Mouse (Mus musculus): ENCODE measurements around the gene Tgfbr1. TPM values are rescaled to one million over a fixed set of nuclear protein-coding genes. Genes with fewer than 3 reads are reported as not detected.

The Tgfbr1 gene
- polyA plus RNA-seq, 1 experiment from 2014 or later, result 84.0 TPM

DNA sequence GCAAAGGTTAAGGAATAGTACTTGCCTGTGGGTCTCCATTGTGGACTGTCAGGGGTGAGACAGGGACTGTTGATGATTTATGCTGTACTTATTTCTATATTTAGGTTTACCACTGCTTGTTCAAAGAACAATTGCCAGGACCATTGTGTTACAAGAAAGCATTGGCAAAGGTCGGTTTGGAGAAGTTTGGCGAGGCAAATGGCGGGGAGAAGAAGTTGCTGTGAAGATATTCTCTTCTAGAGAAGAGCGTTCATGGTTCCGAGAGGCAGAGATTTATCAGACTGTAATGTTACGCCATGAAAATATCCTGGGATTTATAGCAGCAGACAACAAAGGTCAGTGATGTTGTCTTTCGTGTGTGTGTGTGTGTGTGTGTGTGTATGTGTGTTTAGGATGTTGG lies 43.2 kb downstream of the Tgfbr1 start:
- WGBS, result 90% methylated on average over 7 of the region's 7 CpGs
- Histone ChIP-seq H3K4me3 (replicated peaks) (no peak overlapping the region), H3K4me1 (replicated peaks) (no peaks in the 10 kb centered on the region), H3K9ac (replicated peaks) (no peak overlapping the region), H3K4me2 (no peak overlapping the region), H3K36me3 (peaks cover 67% of the 10 kb centered on the region), H3K27ac (no peak overlapping the region), H3K9me3 (no peaks in the 10 kb centered on the region), H3K27me3 (no peaks in the 10 kb centered on the region)
- ATAC-seq (ENCODE audit: insufficient number of reproducible peaks, insufficient read depth, low FRiP score, low TSS enrichment, low read depth), result no peak

GRCm38 (mm10) chr4:47397951-47398687 lies 45.1 kb downstream of the Tgfbr1 start:
- Histone ChIP-seq H3K4me1 (replicated peaks) (no peaks in the 10 kb centered on the region), H3K27me3 (no peaks in the 10 kb centered on the region), H3K9me3 (no peaks in the 10 kb centered on the region), H3K27ac (no peak overlapping the region), H3K36me3 (peaks cover 80% of the 10 kb centered on the region), H3K4me2 (no peak overlapping the region), H3K4me3 (replicated peaks) (no peak overlapping the region), H3K9ac (replicated peaks) (no peak overlapping the region)
- no peak for ATAC-seq (ENCODE audit: insufficient number of reproducible peaks, insufficient read depth, low FRiP score, low TSS enrichment, low read depth)
- WGBS, result 95% methylated on average over 6 of the region's 6 CpGs

- H3K27ac ChIP-seq, result no peak overlapping the region
- H3K9me3 ChIP-seq, result no peaks in the 10 kb centered on the region
- no peak overlapping the region for H3K4me2 ChIP-seq
- H3K4me1 ChIP-seq (replicated peaks), result no peaks in the 10 kb centered on the region
- H3K4me3 ChIP-seq (replicated peaks), result no peak overlapping the region
- H3K27me3 ChIP-seq, result no peaks in the 10 kb centered on the region
- peaks cover 83% of the 10 kb centered on the region for H3K36me3 ChIP-seq
- no peak overlapping the region for H3K9ac ChIP-seq (replicated peaks)
- ATAC-seq (ENCODE audit: insufficient number of reproducible peaks, insufficient read depth, low FRiP score, low TSS enrichment, low read depth), result no peak
Measured at GRCm38 (mm10) chr4:47399824-47400223, 46.8 kb downstream of the Tgfbr1 start.

DNA sequence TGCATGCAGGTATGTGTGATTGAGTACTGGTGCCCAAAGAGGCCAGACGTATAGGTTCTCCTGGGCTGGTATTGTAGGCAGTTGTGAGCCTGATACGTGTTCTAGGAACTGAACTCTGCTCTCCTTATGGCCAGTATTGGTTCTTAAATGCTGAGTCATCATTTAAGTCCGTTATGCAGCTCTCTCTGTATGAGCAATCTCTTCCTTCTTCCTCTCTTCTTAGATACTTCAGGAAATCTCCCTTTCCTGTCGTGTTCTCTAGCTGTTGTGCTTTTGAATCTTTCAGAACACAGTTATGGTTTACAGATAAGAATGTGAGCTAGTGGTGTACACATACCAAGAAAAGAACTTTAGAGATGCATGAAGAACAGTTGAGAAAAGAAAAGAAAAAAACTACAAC lies 47.3 kb downstream of the Tgfbr1 start:
- no peak for ATAC-seq (ENCODE audit: insufficient number of reproducible peaks, insufficient read depth, low FRiP score, low TSS enrichment, low read depth)
- 89% methylated on average over 4 of the region's 4 CpGs for WGBS
- Histone ChIP-seq H3K4me1 (replicated peaks) (no peaks in the 10 kb centered on the region), H3K4me3 (replicated peaks) (no peak overlapping the region), H3K27me3 (no peaks in the 10 kb centered on the region), H3K4me2 (no peak overlapping the region), H3K9me3 (no peaks in the 10 kb centered on the region), H3K9ac (replicated peaks) (no peak overlapping the region), H3K36me3 (peaks cover 84% of the 10 kb centered on the region), H3K27ac (no peak overlapping the region)

GRCm38 (mm10) chr4:47402200-47402599 lies 49.2 kb downstream of the Tgfbr1 start:
- H3K4me2 ChIP-seq, result no peak overlapping the region
- no peaks in the 10 kb centered on the region for H3K27me3 ChIP-seq
- H3K4me3 ChIP-seq (replicated peaks), result no peak overlapping the region
- H3K9ac ChIP-seq (replicated peaks), result no peak overlapping the region
- H3K27ac ChIP-seq, result no peak overlapping the region
- no peaks in the 10 kb centered on the region for H3K4me1 ChIP-seq (replicated peaks)
- no peak for ATAC-seq (ENCODE audit: insufficient number of reproducible peaks, insufficient read depth, low FRiP score, low TSS enrichment, low read depth)
- no peaks in the 10 kb centered on the region for H3K9me3 ChIP-seq
- peaks cover 79% of the 10 kb centered on the region for H3K36me3 ChIP-seq

- Histone ChIP-seq H3K27me3 (no peaks in the 10 kb centered on the region), H3K4me1 (replicated peaks) (no peaks in the 10 kb centered on the region), H3K27ac (no peak overlapping the region), H3K36me3 (peaks cover 72% of the 10 kb centered on the region), H3K4me3 (replicated peaks) (no peak overlapping the region), H3K9me3 (no peaks in the 10 kb centered on the region), H3K9ac (replicated peaks) (no peak overlapping the region), H3K4me2 (no peak overlapping the region)
- WGBS, result 84% methylated on average over 2 of the region's 2 CpGs
- ATAC-seq (ENCODE audit: insufficient number of reproducible peaks, insufficient read depth, low FRiP score, low TSS enrichment, low read depth), result no peak
Measured at GRCm38 (mm10) chr4:47404536-47404935, 51.5 kb downstream of the Tgfbr1 start.

DNA sequence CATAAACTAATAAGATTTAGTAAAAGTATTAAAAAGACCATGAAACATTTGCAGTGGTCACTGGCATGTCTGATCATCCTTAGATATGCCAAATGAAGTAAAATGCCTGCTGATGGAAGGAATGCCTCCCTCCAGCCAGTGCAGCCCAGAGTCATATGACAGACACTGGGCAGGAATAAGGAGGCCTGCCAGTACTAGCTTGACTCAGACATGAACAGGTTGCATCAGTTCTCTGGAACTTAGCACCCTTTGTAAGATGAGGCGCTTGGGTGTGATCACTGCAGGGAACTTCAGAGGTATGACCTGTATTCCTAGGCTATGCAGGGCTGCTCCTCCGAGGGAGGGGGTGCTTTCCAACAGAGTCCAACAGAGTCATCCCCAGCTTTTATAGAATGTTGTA lies 54.1 kb downstream of the Tgfbr1 start:
- Histone ChIP-seq H3K9ac (replicated peaks) (no peak overlapping the region), H3K36me3 (peaks cover 73% of the 10 kb centered on the region), H3K27ac (no peak overlapping the region), H3K4me1 (replicated peaks) (no peaks in the 10 kb centered on the region), H3K4me2 (no peak overlapping the region), H3K9me3 (no peaks in the 10 kb centered on the region), H3K4me3 (replicated peaks) (no peak overlapping the region), H3K27me3 (no peaks in the 10 kb centered on the region)
- 84% methylated on average over 2 of the region's 2 CpGs for WGBS
- no peak for ATAC-seq (ENCODE audit: insufficient number of reproducible peaks, insufficient read depth, low FRiP score, low TSS enrichment, low read depth)

- ATAC-seq (ENCODE audit: insufficient number of reproducible peaks, insufficient read depth, low FRiP score, low TSS enrichment, low read depth), result no peak
- no peak overlapping the region for H3K4me3 ChIP-seq (replicated peaks)
- WGBS, result 64% methylated on average over 3 of the region's 3 CpGs
Measured at GRCm38 (mm10) chr4:47417871-47418270, 64.8 kb downstream of the Tgfbr1 start.

DNA sequence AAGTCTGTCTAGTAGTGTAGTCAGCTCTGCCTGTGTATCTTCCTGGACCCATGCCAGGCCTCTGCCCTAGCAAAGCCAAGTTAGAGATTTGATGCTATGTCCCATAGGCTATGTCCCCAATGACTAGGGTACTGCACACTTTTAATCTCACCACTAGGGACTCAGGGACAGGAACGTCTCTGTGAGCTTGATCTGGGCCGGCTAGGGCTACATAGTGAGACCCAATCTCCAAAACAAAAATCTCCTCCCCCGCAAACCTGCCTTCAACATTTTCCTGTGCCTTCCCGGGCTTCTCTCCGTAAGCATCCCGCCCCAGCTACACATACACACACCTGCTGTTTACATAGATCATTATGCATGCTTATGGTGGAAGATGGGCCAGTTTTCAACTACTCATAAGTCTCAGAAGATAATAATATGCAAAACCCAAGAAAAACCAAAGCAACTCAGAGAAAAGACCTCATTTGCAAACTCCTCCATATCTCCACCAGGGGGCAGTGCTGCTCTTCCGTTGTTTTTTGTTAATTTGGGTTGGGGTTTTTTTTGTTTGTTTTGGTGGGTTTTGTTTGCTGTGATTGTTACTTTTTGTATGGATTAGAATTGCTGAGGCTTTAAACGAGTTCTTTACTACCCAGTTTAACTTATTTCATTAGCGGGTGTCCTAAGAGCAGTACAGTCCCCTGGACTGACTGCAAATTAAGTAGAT lies 66.4 kb downstream of the Tgfbr1 start:
- no peaks in the 10 kb centered on the region for H3K9me3 ChIP-seq
- 25% methylated on average over 9 of the region's 9 CpGs for WGBS
- no peak overlapping the region for H3K27ac ChIP-seq
- H3K4me2 ChIP-seq, result no peak overlapping the region
- H3K36me3 ChIP-seq, result peaks cover 7% of the 10 kb centered on the region; the same call in 1 of the 2 replicates
- peaks cover 9% of the 10 kb centered on the region for H3K4me1 ChIP-seq (replicated peaks)
- H3K27me3 ChIP-seq, result peaks cover 11% of the 10 kb centered on the region; the same call in 1 of the 2 replicates
- H3K4me3 ChIP-seq (replicated peaks), result no peak overlapping the region
- H3K9ac ChIP-seq (replicated peaks), result no peak overlapping the region
- 0 out of 2 replicates have a peak, but pooled peaks have one; percentile 50 for ATAC-seq (ENCODE audit: insufficient number of reproducible peaks, insufficient read depth, low FRiP score, low TSS enrichment, low read depth)

More at GRCm38 (mm10) chr4:47417871-47418270, 64.8 kb downstream of the Tgfbr1 start:
- H3K4me1 ChIP-seq (replicated peaks), result no peaks in the 10 kb centered on the region; the same call in 1 of the 2 replicates
- H3K9ac ChIP-seq (replicated peaks), result no peak overlapping the region
- no peaks in the 10 kb centered on the region for H3K9me3 ChIP-seq
- H3K4me2 ChIP-seq, result no peak overlapping the region
- no peak overlapping the region for H3K27ac ChIP-seq
- H3K27me3 ChIP-seq, result peaks cover 9% of the 10 kb centered on the region; the same call in 1 of the 2 replicates
- peaks cover 14% of the 10 kb centered on the region for H3K36me3 ChIP-seq

DNA sequence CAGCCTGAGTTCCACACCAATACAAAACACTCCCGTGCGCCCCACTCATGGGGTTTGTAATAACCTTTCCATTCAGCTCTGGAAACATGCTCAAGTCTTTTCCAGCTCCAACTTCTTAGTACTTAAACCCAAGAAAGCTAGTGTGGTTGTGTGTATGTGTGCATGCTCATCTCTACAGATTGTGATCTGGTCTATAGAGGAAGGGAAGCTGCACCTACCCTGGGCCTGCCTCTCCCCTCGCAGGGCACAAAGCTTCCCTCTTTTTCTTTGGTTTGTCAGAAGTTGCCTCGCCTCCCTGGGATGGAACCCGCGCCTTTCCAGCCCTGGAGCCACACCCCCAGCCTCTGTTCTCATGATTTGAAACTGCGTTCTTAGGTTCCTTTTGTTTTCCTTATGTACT lies 67.2 kb downstream of the Tgfbr1 start:
- Histone ChIP-seq H3K27ac (no peak overlapping the region), H3K36me3 (no peaks in the 10 kb centered on the region), H3K4me2 (no peak overlapping the region), H3K27me3 (peaks cover 16% of the 10 kb centered on the region; the same call in 1 of the 2 replicates), H3K9me3 (no peaks in the 10 kb centered on the region), H3K4me1 (replicated peaks) (peaks cover 16% of the 10 kb centered on the region), H3K9ac (replicated peaks) (no peak overlapping the region), H3K4me3 (replicated peaks) (no peak overlapping the region)
- WGBS, result 39% methylated on average over 7 of the region's 7 CpGs
- no peak for ATAC-seq (ENCODE audit: insufficient number of reproducible peaks, insufficient read depth, low FRiP score, low TSS enrichment, low read depth)

GRCm38 (mm10) chr4:47422194-47422593 lies 69.2 kb downstream of the Tgfbr1 start:
- Histone ChIP-seq H3K9me3 (no peaks in the 10 kb centered on the region), H3K4me3 (replicated peaks) (no peak overlapping the region), H3K27me3 (peaks cover 31% of the 10 kb centered on the region), H3K9ac (replicated peaks) (no peak overlapping the region), H3K27ac (no peak overlapping the region), H3K36me3 (no peaks in the 10 kb centered on the region), H3K4me1 (replicated peaks) (peaks cover 16% of the 10 kb centered on the region), H3K4me2 (no peak overlapping the region)
- no peak for ATAC-seq (ENCODE audit: insufficient number of reproducible peaks, insufficient read depth, low FRiP score, low TSS enrichment, low read depth)
- 43% methylated on average over 3 of the region's 3 CpGs for WGBS

All from limb, embryonic 12.5 days (tissue).